Mouse (Mus musculus): ENCODE measurements around the gene Klhl35. TPM values are rescaled to one million over a fixed set of nuclear protein-coding genes. Genes with fewer than 3 reads are reported as not detected.

The Klhl35 gene
- polyA plus RNA-seq, 1 experiment from 2014 or later, result 2.9 TPM

DNA sequence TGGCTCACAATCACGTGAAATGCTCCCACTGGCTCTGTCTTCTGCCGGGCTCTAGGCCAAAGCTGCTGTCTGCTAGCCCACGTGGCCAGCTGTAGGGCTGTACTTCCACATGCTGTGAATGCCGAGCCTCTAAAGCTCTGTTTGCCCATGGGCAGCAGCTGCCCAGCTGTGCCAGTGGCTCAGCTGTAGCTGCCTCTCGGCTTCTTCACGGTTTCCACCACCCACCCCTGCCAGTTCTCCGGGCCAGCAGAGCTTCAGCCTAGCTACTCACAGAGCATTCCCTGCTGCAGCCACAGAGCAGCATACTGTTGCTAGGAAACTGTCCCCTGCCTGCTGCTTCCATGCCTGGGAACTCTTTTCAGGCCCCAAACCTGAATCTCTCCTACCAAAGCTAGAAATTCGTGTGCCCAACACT, 44.3 kb downstream of the Klhl35 start:
- Histone ChIP-seq H3K27ac (replicated peaks) (peak overlapping the region; percentile 63; the same call in 1 of the 2 replicates), H3K9me3 (replicated peaks) (no peaks in the 10 kb centered on the region), H3K36me3 (no peaks in the 10 kb centered on the region), H3K27me3 (ENCODE audit: low read depth, poor library complexity, severe bottlenecking) (no peaks in the 10 kb centered on the region), H3K4me1 (peaks cover 10% of the 10 kb centered on the region), H3K4me3 (peak overlapping the region; percentile 29; the same call in 1 of the 2 replicates)
- DNase-seq (ENCODE audit: low spot score), result peak; percentile 44
- WGBS, result 10% methylated on average over 8 of the region's 8 CpGs

DNA sequence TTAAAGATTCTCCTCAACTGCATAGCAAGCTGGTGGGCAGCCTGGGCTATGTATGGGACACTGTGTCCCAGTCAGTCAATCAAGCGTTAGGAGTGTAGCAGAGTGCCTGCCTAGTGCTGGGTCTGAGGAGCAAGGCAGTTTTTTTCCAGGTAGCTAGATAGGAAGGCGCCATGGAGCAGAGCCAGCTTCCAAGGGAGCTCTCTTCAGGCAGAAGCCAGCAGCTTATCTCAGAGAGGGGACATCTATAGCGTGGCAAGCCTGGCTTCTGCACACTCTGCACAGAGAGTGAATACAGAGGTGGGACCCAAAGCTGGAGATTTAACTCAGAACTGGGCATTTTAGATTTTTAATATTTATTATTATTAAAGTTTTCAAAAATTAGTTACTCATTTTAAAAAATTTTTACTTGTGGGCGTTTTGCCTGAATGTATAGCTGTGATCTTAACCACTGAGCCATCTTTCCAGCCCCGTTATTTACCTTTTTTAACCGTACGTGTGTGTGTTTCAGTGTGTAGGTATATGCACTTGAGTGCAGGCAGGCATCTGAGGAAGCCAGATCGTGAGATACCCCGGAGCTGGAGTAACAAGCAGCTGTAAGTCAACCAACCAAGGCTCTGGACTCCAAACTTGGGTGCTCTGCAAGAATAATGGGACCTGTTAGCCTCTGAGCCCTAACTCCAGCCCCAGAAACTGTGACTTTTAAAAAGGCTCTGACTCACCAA, 50.4 kb downstream of the Klhl35 start:
- Histone ChIP-seq H3K4me1 (no peaks in the 10 kb centered on the region), H3K27ac (replicated peaks) (no peak overlapping the region), H3K36me3 (no peaks in the 10 kb centered on the region), H3K4me3 (no peak overlapping the region), H3K9me3 (replicated peaks) (no peaks in the 10 kb centered on the region), H3K27me3 (ENCODE audit: low read depth, poor library complexity, severe bottlenecking) (no peaks in the 10 kb centered on the region)
- 87% methylated on average over 9 of the region's 9 CpGs for WGBS
- no peak for DNase-seq (ENCODE audit: low spot score)

DNA sequence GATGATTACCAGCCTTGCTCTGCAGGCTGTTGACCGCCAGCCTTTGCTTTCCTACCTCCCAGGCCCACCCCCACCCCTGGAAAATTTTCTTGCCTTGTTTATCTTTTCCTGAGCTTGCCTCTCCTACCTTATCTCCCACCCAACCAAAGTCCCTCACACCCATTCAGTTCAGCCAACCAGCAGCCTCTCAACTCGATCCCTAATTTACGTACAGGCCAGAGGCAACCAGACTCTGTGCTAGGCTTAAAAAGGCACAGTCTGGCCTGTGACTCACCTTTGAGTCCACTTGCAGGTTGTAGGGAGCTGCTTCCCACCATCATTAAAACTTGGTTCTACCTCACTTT, 51.0 kb downstream of the Klhl35 start:
- H3K9me3 ChIP-seq (replicated peaks), result no peaks in the 10 kb centered on the region
- H3K4me3 ChIP-seq, result no peak overlapping the region
- no peaks in the 10 kb centered on the region for H3K4me1 ChIP-seq
- H3K27ac ChIP-seq (replicated peaks), result no peak overlapping the region
- H3K27me3 ChIP-seq (ENCODE audit: low read depth, poor library complexity, severe bottlenecking), result no peaks in the 10 kb centered on the region
- no peak for DNase-seq (ENCODE audit: low spot score)
- H3K36me3 ChIP-seq, result no peaks in the 10 kb centered on the region
- 80% methylated on average over 3 of the region's 3 CpGs for WGBS

DNA sequence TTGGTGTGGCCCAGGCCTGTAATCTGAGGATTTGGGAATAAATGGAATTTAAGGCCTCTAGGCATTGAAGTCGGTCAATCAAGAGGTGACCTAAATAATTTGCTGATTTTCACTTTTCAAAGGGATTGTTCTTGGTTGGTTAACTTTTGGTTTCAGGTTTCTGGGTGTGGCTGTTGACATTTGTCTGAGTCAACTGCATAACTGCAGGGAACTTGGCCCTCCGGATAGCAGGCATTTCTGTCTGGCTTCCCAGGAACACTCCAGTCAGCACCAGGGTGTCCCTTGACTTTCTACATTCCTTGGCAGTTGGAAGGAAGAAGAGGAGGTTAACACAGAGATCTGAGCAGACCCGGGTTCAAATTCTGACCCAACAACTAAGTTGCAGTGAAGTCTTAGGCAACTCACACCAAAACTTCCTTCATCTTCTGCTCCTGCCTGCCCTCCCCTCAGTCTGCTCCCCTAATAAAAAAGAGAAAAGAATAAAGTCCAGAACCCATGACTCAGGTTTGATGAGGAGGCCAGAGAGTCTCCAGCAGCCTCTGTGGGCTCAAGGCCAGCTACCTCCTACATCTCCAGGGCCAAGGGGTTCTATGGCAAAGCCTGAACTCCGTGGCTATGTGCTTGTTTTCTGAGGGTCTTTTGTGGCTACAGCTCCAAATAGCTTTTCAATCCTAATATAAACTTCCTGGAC, 53.3 kb downstream of the Klhl35 start:
- no peaks in the 10 kb centered on the region for H3K27me3 ChIP-seq (ENCODE audit: low read depth, poor library complexity, severe bottlenecking)
- no peaks in the 10 kb centered on the region for H3K4me1 ChIP-seq
- no peak overlapping the region for H3K27ac ChIP-seq (replicated peaks)
- DNase-seq (ENCODE audit: low spot score), result no peak
- 79% methylated on average over 4 of the region's 4 CpGs for WGBS
- no peaks in the 10 kb centered on the region for H3K9me3 ChIP-seq (replicated peaks)
- H3K4me3 ChIP-seq, result no peak overlapping the region
- no peaks in the 10 kb centered on the region for H3K36me3 ChIP-seq

DNA sequence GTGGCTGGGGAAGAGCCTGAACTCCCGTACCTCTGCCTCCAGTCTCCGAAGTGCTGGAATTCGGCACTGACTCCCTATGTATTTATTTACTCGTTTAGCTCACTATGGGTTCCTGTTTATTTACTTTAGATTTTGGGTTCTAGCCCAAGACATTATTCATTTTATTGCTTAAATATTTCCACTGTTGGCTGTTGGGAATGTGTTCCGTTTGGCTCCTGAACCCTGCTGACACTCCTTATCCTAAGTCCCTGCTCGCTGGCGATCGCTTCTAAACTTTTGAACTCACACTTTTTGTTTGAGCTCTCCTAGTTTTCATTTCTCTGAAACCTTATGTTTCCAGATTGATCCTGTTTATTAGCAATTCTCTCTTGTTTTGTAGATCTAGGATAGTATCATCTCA, 57.3 kb downstream of the Klhl35 start:
- 74% methylated on average over 8 of the region's 8 CpGs for WGBS
- Histone ChIP-seq H3K36me3 (no peaks in the 10 kb centered on the region), H3K9me3 (replicated peaks) (no peaks in the 10 kb centered on the region), H3K27ac (replicated peaks) (no peak overlapping the region), H3K4me1 (no peaks in the 10 kb centered on the region), H3K4me3 (no peak overlapping the region), H3K27me3 (ENCODE audit: low read depth, poor library complexity, severe bottlenecking) (no peaks in the 10 kb centered on the region)
- no peak for DNase-seq (ENCODE audit: low spot score)

Other genes starting within 250 kb of the Klhl35 start
- gene Mogat2, start 227.4 kb upstream of the Klhl35 start, polyA plus RNA-seq (2016; fragmentation: Nextera tagmentation; extraction: Ambion mirVana), result 18.5 and 30.3 TPM in 2 replicates
- 27.9 and 39.5 TPM in 2 replicates for gene Map6, start 198.6 kb upstream of the Klhl35 start, polyA plus RNA-seq (2016; fragmentation: Nextera tagmentation; extraction: Ambion mirVana)
- gene Serpinh1, start 112.8 kb upstream of the Klhl35 start, polyA plus RNA-seq (2016; fragmentation: Nextera tagmentation; extraction: Ambion mirVana), result 789 and 882 TPM in 2 replicates
- 23.5 and 28.2 TPM in 2 replicates for gene Gdpd5, start 84.6 kb upstream of the Klhl35 start, polyA plus RNA-seq (2016; fragmentation: Nextera tagmentation; extraction: Ambion mirVana)
- gene Rps3, start 17.7 kb downstream of the Klhl35 start, polyA plus RNA-seq (2016; fragmentation: Nextera tagmentation; extraction: Ambion mirVana), result 681 and 788 TPM in 2 replicates
- gene Arrb1, start 69.5 kb downstream of the Klhl35 start, polyA plus RNA-seq (2016; fragmentation: Nextera tagmentation; extraction: Ambion mirVana), result 9.8 and 10.1 TPM in 2 replicates
- gene Tpbgl, start 161.1 kb downstream of the Klhl35 start, polyA plus RNA-seq (2016; fragmentation: Nextera tagmentation; extraction: Ambion mirVana), result 0.32 and 0.79 TPM in 2 replicates
- 2.1 and 3.2 TPM in 2 replicates for gene Slco2b1, start 245.3 kb downstream of the Klhl35 start, polyA plus RNA-seq (2016; fragmentation: Nextera tagmentation; extraction: Ambion mirVana)